Mouse (Mus musculus) frontal cortex, postnatal 10 days (tissue): ENCODE data around the gene Cstf1.

Experiments
- DNase-seq, 2 experiments: peaks; one replicate each; pipeline ENCODE4 v3.0.0; 2022; ENCODE audit warnings: low spot score in 2 of 2, mixed read lengths in 1 of 2

The Cstf1 gene

GRCm38 (mm10) chr2:172416218-172416617 is 45.7 kb downstream of the Cstf1 start:
- DNase-seq: no peak

DNA sequence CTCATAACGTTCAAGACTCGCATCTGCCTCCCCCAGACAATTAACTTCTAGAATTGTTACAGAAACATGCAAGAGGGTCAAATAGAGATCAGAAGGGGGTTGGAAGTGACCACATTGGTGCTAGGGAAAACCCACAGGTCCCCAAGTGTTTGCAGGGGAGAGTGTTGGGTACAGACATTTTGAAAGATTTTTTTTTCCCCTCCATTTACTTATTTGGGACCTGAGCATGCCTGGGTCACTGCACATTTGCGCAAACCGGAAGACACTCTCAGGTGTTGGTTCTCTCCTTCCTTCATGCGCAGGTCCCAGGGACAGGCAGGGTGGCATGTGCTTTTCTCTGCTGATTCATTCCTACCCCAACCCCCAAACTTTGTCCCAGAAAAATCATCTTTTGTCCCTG is 46.4 kb downstream of the Cstf1 start:
- DNase-seq: no peak

GRCm38 (mm10) chr2:172418208-172418607 is 47.7 kb downstream of the Cstf1 start:
- DNase-seq: no peak

DNA sequence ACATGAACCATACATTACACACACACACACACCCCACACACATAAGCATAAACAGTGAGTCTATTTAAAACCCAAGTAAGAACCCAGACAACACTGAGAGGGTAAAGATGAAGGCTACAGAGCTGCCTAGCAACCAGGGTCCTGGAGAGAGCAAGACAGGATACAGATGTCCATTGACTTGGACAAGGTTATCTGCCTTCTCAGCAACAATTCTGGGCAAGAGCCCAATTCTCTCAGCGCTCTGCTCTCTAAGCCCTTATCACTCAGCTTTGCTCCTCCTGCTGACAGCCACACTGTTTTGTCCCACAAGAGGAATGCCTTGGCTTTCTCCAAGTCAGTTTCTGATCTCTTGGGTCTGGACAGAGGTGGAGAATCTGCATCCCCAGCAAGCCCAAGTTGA is 60.1 kb downstream of the Cstf1 start:
- DNase-seq: no peak
